Mouse (Mus musculus): ENCODE results near the gene Hunk. TPM values are rescaled to one million over a fixed set of nuclear protein-coding genes. Genes with fewer than 3 reads are reported as not detected.

The Hunk gene
- polyA plus RNA-seq, 1 experiment from 2014 or later = 21.2 TPM

DNA sequence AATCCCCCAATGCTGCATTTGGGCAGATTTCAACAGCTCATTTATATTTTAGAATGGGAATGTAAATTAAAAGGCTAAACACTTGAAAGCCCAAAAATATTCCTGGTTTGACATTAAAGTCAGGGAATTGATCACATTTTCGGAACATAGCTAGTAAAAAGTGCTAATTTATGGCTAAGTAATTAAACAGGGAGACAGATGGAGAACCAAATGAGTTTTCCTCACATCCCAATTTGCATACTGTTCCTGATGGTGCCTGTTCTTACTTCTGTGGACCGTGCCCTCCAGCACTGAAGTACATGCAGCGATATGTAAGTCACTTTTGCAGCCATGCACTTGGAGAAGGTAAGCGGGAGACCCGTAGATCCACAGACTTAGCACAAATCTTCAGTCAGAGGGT, 32.7 kb upstream of the Hunk start:
- Histone ChIP-seq H3K4me1 (ENCODE audit: insufficient read depth) (0 out of 2 replicates have a peak, but pooled peaks cover 4% of the 10 kb centered on the region), H3K27me3 (ENCODE audit: insufficient read depth, low read length) (no peaks in the 10 kb centered on the region), H3K4me2 (no peak overlapping the region), H3K36me3 (ENCODE audit: insufficient read depth) (no peaks in the 10 kb centered on the region), H3K9me3 (ENCODE audit: low read depth, low read length) (no peaks in the 10 kb centered on the region), H3K4me3 (ENCODE audit: low read depth, low read length) (no peak overlapping the region), H3K9ac (no peak overlapping the region), H3K27ac (ENCODE audit: low read depth) (peak overlapping the region; percentile 51; the same call in 1 of the 2 replicates)
- WGBS = 59% methylated on average over 5 of the region's 5 CpGs
- DNase-seq (no peak), ATAC-seq (ENCODE audit: insufficient read depth) (no peak)
- TF ChIP-seq CTCF (IDR thresholded peaks at IDR 0.05; ENCODE audit: low read depth) = no peak

DNA sequence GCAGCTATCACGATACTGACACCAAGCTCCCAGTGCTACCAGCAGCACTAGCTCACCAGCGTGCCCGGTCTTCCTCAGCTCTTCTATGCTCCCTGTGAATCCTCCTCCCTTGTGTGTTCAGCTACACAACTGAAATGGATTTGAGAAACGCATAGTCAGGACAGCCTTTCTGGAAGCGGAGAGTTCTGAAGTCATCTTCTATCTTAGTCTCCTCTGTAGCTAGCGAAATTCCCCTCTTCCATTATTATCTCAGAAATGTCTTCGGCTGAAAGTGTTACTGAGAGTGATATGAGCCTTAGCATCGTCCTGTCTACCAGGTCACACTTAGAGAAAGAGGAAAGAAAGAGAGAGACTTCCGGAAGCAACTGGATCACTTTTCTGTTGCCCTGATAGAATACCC, 26.5 kb upstream of the Hunk start:
- 39% methylated on average over 9 of the region's 9 CpGs for WGBS
- Histone ChIP-seq H3K9ac (no peak overlapping the region), H3K9me3 (ENCODE audit: low read depth, low read length) (no peaks in the 10 kb centered on the region), H3K27me3 (ENCODE audit: insufficient read depth, low read length) (no peaks in the 10 kb centered on the region), H3K4me1 (ENCODE audit: insufficient read depth) (peaks cover 35% of the 10 kb centered on the region), H3K4me2 (peak overlapping the region; percentile 24; the same call in 1 of the 2 replicates), H3K4me3 (ENCODE audit: low read depth, low read length) (no peak overlapping the region), H3K36me3 (ENCODE audit: insufficient read depth) (no peaks in the 10 kb centered on the region), H3K27ac (ENCODE audit: low read depth) (no peak overlapping the region)
- DNase-seq (peak; percentile 45), ATAC-seq (ENCODE audit: insufficient read depth) (peak; percentile 26; the same call in 1 of the 2 replicates)
- TF ChIP-seq CTCF (IDR thresholded peaks at IDR 0.05; ENCODE audit: low read depth) = no peak

DNA sequence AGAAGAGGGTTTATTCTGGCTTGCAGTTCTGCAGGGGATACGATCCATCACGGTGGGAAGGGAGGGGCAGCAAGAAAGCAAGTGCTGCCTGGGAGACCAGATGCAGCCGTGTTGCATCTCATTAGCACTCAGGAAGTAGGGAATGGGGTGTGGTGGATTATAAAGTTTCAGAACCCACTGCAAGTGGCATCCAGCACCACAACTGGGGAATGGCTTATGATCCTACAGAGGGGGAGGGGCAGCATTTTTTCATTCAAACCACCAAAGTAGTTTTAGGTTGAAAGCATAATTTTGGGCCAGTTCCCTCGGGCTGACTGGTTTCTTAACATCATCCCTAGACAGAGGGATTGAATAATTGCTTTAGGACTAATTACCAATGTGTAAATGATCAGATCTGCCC, 26.1 kb upstream of the Hunk start:
- Histone ChIP-seq H3K4me2 (peak overlapping the region; percentile 24; the same call in 1 of the 2 replicates), H3K27me3 (ENCODE audit: insufficient read depth, low read length) (no peaks in the 10 kb centered on the region), H3K4me3 (ENCODE audit: low read depth, low read length) (no peak overlapping the region), H3K36me3 (ENCODE audit: insufficient read depth) (no peaks in the 10 kb centered on the region), H3K4me1 (ENCODE audit: insufficient read depth) (peaks cover 35% of the 10 kb centered on the region), H3K9ac (no peak overlapping the region), H3K9me3 (ENCODE audit: low read depth, low read length) (no peaks in the 10 kb centered on the region), H3K27ac (ENCODE audit: low read depth) (peak overlapping the region; percentile 63)
- TF ChIP-seq CTCF (IDR thresholded peaks at IDR 0.05; ENCODE audit: low read depth) = no peak
- DNase-seq (peak; percentile 52), ATAC-seq (ENCODE audit: insufficient read depth) (peak; percentile 12; the same call in 1 of the 2 replicates)
- WGBS = 23% methylated on average over 4 of the region's 4 CpGs

GRCm38 (mm10) chr16:90360327-90360726, 25.5 kb upstream of the Hunk start:
- Histone ChIP-seq H3K27ac (ENCODE audit: low read depth) (peak overlapping the region; percentile 63), H3K27me3 (ENCODE audit: insufficient read depth, low read length) (no peaks in the 10 kb centered on the region), H3K4me1 (ENCODE audit: insufficient read depth) (peaks cover 35% of the 10 kb centered on the region), H3K36me3 (ENCODE audit: insufficient read depth) (no peaks in the 10 kb centered on the region), H3K9ac (no peak overlapping the region), H3K4me2 (0 out of 2 replicates have a peak overlapping the region, but pooled peaks have one; percentile 24), H3K9me3 (ENCODE audit: low read depth, low read length) (no peaks in the 10 kb centered on the region), H3K4me3 (ENCODE audit: low read depth, low read length) (no peak overlapping the region)
- TF ChIP-seq CTCF (IDR thresholded peaks at IDR 0.05; ENCODE audit: low read depth) = no peak
- WGBS = 29% methylated on average over 7 of the region's 7 CpGs
- ATAC-seq (ENCODE audit: insufficient read depth) (peak; percentile 39; the same call in 1 of the 2 replicates), DNase-seq (peak; percentile 78)

DNA sequence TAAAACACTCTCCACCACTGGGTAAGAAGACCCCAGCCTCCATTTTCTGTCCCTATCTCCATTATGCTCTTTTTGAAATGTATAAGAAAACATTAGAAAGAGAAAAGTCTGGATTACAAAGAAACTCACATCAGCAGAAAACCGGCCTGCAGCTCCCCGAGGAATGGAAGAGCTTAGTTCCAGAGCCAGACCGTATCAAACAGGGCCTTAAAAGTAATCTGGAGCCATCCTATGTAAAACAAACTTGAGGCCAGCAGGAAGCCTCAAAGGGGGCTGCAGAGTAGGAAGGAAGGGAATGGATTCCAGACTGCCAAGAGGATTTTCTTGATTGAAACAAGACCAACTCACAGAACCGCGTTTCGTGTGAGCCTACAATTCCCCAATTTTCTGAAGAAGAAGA, 22.9 kb upstream of the Hunk start:
- no peak for DNase-seq
- ATAC-seq (ENCODE audit: insufficient read depth) = no peak
- H3K36me3 ChIP-seq (ENCODE audit: insufficient read depth) = no peaks in the 10 kb centered on the region
- no peak for TF ChIP-seq CTCF (IDR thresholded peaks at IDR 0.05; ENCODE audit: low read depth)
- no peaks in the 10 kb centered on the region for H3K27me3 ChIP-seq (ENCODE audit: insufficient read depth, low read length)
- no peak overlapping the region for H3K4me2 ChIP-seq
- no peaks in the 10 kb centered on the region for H3K9me3 ChIP-seq (ENCODE audit: low read depth, low read length)
- no peak overlapping the region for H3K27ac ChIP-seq (ENCODE audit: low read depth)
- 57% methylated on average over 6 of the region's 6 CpGs for WGBS
- H3K4me3 ChIP-seq (ENCODE audit: low read depth, low read length) = no peak overlapping the region
- H3K9ac ChIP-seq = no peak overlapping the region
- H3K4me1 ChIP-seq (ENCODE audit: insufficient read depth) = peaks cover 35% of the 10 kb centered on the region

DNA sequence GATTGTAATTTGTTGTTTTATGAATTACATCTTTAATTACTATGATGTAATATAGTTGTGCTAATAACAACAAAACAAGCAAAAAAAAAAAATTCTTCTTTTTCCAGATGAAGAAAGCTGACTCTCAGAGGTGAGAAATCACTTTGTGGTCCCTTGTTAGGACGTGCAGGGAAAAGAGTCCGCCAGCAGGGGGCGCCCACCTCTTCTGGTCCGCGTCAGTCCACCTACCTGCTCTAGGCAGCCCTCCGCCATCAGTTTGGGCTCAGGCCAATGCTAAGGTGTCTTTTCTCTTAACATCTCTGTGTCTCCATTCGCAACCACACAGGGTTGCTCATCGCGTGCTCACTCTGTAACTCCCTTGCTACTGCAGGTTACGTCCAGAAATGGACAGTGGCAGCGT, 5.9 kb upstream of the Hunk start:
- peak; percentile 18; the same call in 1 of the 2 replicates for ATAC-seq (ENCODE audit: insufficient read depth)
- WGBS = 15% methylated on average over 11 of the region's 11 CpGs
- Histone ChIP-seq H3K9me3 (ENCODE audit: low read depth, low read length) (no peaks in the 10 kb centered on the region), H3K4me3 (ENCODE audit: low read depth, low read length) (no peak overlapping the region), H3K27me3 (ENCODE audit: insufficient read depth, low read length) (no peaks in the 10 kb centered on the region), H3K4me1 (ENCODE audit: insufficient read depth) (peaks cover 17% of the 10 kb centered on the region; the same call in 1 of the 2 replicates), H3K36me3 (ENCODE audit: insufficient read depth) (no peaks in the 10 kb centered on the region), H3K27ac (ENCODE audit: low read depth) (no peak overlapping the region), H3K9ac (no peak overlapping the region), H3K4me2 (no peak overlapping the region)
- peak; percentile 87 for TF ChIP-seq CTCF (IDR thresholded peaks at IDR 0.05; ENCODE audit: low read depth)
- peak; percentile 88 for DNase-seq

DNA sequence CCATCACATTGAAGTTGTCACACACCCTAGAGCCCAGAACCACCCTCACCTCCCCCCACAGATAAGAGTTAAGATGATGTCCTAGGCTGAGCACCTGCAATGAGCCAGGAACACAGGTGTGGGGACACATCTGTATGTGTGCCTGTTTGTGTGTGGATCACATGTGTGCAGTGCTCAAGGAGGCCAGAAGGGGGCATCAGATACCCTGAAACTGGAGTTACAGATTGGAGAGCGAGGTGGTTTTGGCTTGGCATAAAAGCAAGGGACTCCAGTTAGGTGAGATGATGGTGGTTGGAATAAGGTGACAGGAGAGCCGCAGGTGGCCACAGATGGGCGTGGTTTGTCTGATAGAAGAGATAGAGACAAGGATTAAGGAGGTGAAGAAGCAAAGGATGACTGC, 4.2 kb upstream of the Hunk start:
- no peaks in the 10 kb centered on the region for H3K27me3 ChIP-seq (ENCODE audit: insufficient read depth, low read length)
- no peak overlapping the region for H3K4me2 ChIP-seq
- WGBS = 89% methylated on average over 3 of the region's 3 CpGs
- H3K9me3 ChIP-seq (ENCODE audit: low read depth, low read length) = no peaks in the 10 kb centered on the region
- peaks cover 19% of the 10 kb centered on the region; the same call in 1 of the 2 replicates for H3K4me1 ChIP-seq (ENCODE audit: insufficient read depth)
- H3K36me3 ChIP-seq (ENCODE audit: insufficient read depth) = no peaks in the 10 kb centered on the region
- DNase-seq (no peak), ATAC-seq (ENCODE audit: insufficient read depth) (no peak)
- no peak overlapping the region for H3K27ac ChIP-seq (ENCODE audit: low read depth)
- no peak overlapping the region for H3K9ac ChIP-seq
- no peak overlapping the region for H3K4me3 ChIP-seq (ENCODE audit: low read depth, low read length)
- TF ChIP-seq CTCF (IDR thresholded peaks at IDR 0.05; ENCODE audit: low read depth) = peak; percentile 60
